Mouse (Mus musculus) G1E (cell line): ENCODE measurements around the gene Nfic.
A peak's percentile ranks its signal among the peaks of the same experiment; 100 is the strongest.

ENCODE experiments used
- CTCF ChIP-seq: IDR thresholded peaks from 2 replicates; pipeline ENCODE4 v1.5.1; 2012; ENCODE audit warnings: low read depth, low read length, inconsistent platforms, mixed read lengths
- GATA1 ChIP-seq: IDR thresholded peaks from 2 replicates; pipeline ENCODE4 v1.6.1; 2012; ENCODE audit warnings: borderline replicate concordance, low read length, inconsistent platforms, mixed read lengths

- TF ChIP-seq CTCF (peak; percentile 14; the same call in 1 of the 2 replicates), GATA1 (no peak)
These were observed 43.1 kb upstream of the Nfic start for GRCm38 (mm10) chr10:81498316-81499249.
